Mouse (Mus musculus): ENCODE measurements at regions not wholly inside any gene's neighbourhood (a gene's known extent, or its start where the extent isn't known, plus 50 kb on each side); places are given as distances from the start of the nearest gene placed in this dataset.

DNA sequence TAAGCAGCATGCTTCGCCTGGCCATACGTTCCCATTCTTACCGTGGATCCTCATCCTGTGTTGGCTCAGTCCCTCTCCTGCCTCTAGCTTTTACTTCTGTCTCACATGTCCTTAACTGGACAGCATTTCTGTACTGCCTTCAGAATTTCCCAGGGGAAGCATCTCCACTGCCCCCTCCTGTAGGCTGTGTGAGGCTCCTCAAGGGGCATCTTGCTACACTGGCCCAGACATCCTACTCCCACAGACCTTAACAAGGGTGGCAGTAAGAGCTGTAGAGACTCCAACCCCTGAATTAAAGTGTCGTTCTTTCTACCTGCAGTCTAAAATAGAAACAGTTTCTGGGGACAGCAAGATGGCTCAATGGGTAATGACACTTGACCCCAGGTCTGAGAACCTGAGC lies 222.5 kb downstream of the Bcl11a start:
- TF ChIP-seq CTCF (IDR thresholded peaks at IDR 0.05; ENCODE audit: borderline replicate concordance, extremely low read depth, insufficient read depth, insufficient read length): no peak
- no peak for TF ChIP-seq POLR2A (IDR thresholded peaks at IDR 0.05; ENCODE audit: borderline replicate concordance, extremely low read depth, insufficient read depth, insufficient read length, poor library complexity, severe bottlenecking)

Measured in brain, embryonic 14.5 days (tissue).